In the genomic region with DNA sequence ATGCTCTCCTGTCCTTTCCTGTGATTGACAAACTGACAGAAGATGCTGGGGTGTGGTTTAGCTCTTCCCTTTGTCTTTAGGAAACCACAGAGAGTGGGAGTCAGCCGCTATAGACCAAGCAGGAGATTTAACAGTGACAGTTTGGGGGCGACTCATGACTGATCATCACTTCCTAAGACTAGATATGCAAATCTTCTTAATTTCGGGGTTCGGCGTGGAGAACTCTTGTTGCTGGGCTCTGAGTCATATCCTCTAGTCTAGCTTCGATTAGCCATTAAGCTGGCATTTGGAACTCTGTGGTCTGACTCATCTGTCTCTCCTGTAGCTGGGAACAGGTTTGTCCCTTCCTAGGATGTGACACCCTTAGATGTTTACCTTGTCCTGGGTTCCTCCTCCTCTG, we compare ENCODE assay signal across 16 mouse cellular contexts.
"Had no signal": no experiment of that assay in that cellular context is flagged by ENCODE, and none has a peak within 500 bp of the region (broad histone marks: within the 10 kb centered on the region; RNA-seq: fewer than 3 reads in every experiment).

No protein-coding gene starts in this region.

- H3K9me3 ChIP-seq: limb, embryonic 13.5 days; neural tube, embryonic 12.5 days had no signal

- ATAC-seq: intestine, embryonic 16.5 days had no signal

- H3K4me3 ChIP-seq: left cerebral cortex, adult 2 months; limb, embryonic 13.5 days; myocyte; neural tube, embryonic 12.5 days had no signal

- H3K4me2 ChIP-seq: limb, embryonic 13.5 days; neural tube, embryonic 12.5 days had no signal

- DNase-seq: kidney, adult 9 months; kidney, postnatal 36 days; left cerebral cortex, postnatal 4 days; lung, adult 18-20 months; lung, postnatal 36 days; midbrain, embryonic 14.5 days; retina, postnatal 1 day; thymus, postnatal 4 days had no signal

- H3K36me3 ChIP-seq: limb, embryonic 13.5 days; neural tube, embryonic 12.5 days had no signal

- H3K27ac ChIP-seq: kidney, postnatal 0 days; left cerebral cortex, adult 2 months; limb, embryonic 13.5 days; liver, embryonic 14.5 days; neural tube, embryonic 12.5 days; stomach, postnatal 0 days had no signal

- H3K4me1 ChIP-seq: limb, embryonic 13.5 days had no signal

- H3K27me3 ChIP-seq: neural tube, embryonic 12.5 days had no signal

- H3K9ac ChIP-seq: limb, embryonic 13.5 days; liver, embryonic 14.5 days; neural tube, embryonic 12.5 days had no signal
